Mouse (Mus musculus) C2C12 (cell line): ENCODE measurements around the gene Mag.

ENCODE experiments used
- CEBPB ChIP-seq: IDR thresholded peaks from one replicate; pipeline ENCODE4 v1.6.1; 2011; ENCODE audit warnings: low read depth, mild to moderate bottlenecking, control low read depth, moderate library complexity
- CTCF ChIP-seq: IDR thresholded peaks from one replicate; pipeline ENCODE4 v1.5.1; 2011; ENCODE audit not compliant: control insufficient read depth, insufficient read depth, insufficient read length
- FOSL1 ChIP-seq: IDR thresholded peaks from one replicate; pipeline ENCODE4 v1.8.0; 2011; ENCODE audit warnings: mild to moderate bottlenecking, low read length; ENCODE audit not compliant: poor library complexity, insufficient read depth, severe bottlenecking
- MAX ChIP-seq: IDR thresholded peaks from one replicate; pipeline ENCODE4 v1.6.1; 2011; ENCODE audit warnings: mild to moderate bottlenecking, control low read depth
- MYOD1 ChIP-seq: IDR thresholded peaks from one replicate; pipeline ENCODE4 v1.6.1; 2011; ENCODE audit warnings: low read depth; ENCODE audit not compliant: control insufficient read depth, insufficient read length
- MYOG ChIP-seq: IDR thresholded peaks from one replicate; pipeline ENCODE4 v1.6.1; 2011; ENCODE audit not compliant: control insufficient read depth, insufficient read length; ENCODE audit errors: extremely low read depth
- USF1 ChIP-seq: IDR thresholded peaks from one replicate; pipeline ENCODE4 v1.6.1; 2011; ENCODE audit warnings: low read depth, mild to moderate bottlenecking, control low read depth, moderate library complexity

DNA sequence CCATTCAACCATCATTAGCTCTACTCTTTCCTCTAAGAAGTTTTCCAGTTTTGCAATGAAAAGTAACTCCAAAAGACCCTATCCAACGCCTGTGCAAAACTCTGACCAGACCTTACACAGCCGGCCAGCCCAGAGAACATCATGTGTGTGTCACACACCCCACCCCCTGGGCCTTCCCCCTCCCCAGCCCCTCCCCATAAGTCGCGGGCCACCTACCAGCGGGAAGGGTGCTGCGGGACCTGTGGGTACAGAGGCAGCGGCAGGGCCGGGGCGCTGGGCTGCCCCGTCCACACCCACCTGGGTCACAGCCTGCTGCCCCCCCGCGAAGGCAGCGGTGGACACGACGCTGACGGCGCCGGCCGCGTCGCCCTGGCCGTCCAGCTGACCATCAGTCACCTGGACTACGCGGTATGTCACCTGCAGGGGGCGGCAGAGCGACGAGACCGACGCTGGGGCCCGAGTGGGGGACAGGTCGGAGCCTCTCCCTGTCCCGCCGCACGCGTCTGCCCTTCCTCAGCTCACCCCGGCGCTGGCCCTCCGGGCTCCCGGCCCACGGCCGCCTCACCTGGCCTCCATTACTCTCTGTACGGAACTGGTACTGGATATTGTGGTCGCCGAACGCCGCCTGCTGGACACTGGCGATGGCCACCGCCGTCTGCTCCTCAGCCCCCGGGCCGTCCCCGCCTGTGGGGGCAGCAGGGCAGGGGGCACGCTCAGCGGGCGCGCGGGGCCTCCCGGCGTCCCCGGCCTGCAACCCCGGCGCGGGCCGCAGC, 41.1 kb upstream of the Mag start:
- TF ChIP-seq MAX = no peak
- TF ChIP-seq CTCF = peak; percentile 96
- no peak for TF ChIP-seq USF1
- no peak for TF ChIP-seq MYOD1
- no peak for TF ChIP-seq FOSL1
- no peak for TF ChIP-seq CEBPB
- TF ChIP-seq MYOG = no peak
